Mouse (Mus musculus): ENCODE measurements around the gene Prdm10.

The Prdm10 gene

GRCm38 (mm10) chr9:31266013-31266659 is 14.2 kb upstream of the Prdm10 start:
- no peak for DNase-seq

- no peak for DNase-seq
Measured at GRCm38 (mm10) chr9:31271221-31272015, 8.9 kb upstream of the Prdm10 start.

GRCm38 (mm10) chr9:31272160-31272559 is 8.2 kb upstream of the Prdm10 start:
- DNase-seq, result no peak

- no peak for DNase-seq
Measured at GRCm38 (mm10) chr9:31278651-31279050, 1.7 kb upstream of the Prdm10 start.

GRCm38 (mm10) chr9:31279306-31279705 is 1.0 kb upstream of the Prdm10 start:
- no peak for DNase-seq

GRCm38 (mm10) chr9:31279885-31280365 is 413 bp upstream of the Prdm10 start:
- no peak for DNase-seq

- DNase-seq, result peak in 1 of 2 experiments; percentile 84
Measured at GRCm38 (mm10) chr9:31281011-31281662, 799 bp downstream of the Prdm10 start.

GRCm38 (mm10) chr9:31281663-31282015 is 1.3 kb downstream of the Prdm10 start:
- DNase-seq, result peak; percentile 61 to 63

- peak; percentile 40 to 48 for DNase-seq
Measured at GRCm38 (mm10) chr9:31282536-31282935, 2.2 kb downstream of the Prdm10 start.

- no peak for DNase-seq
Measured at GRCm38 (mm10) chr9:31283044-31283443, 2.7 kb downstream of the Prdm10 start.

GRCm38 (mm10) chr9:31283911-31284310 is 3.6 kb downstream of the Prdm10 start:
- no peak for DNase-seq

- no peak for DNase-seq
Measured at GRCm38 (mm10) chr9:31290201-31290862, 10.0 kb downstream of the Prdm10 start.

GRCm38 (mm10) chr9:31291978-31292377 is 11.6 kb downstream of the Prdm10 start:
- DNase-seq, result no peak

- no peak for DNase-seq
Measured at GRCm38 (mm10) chr9:31293208-31293607, 12.9 kb downstream of the Prdm10 start.

- no peak for DNase-seq
Measured at GRCm38 (mm10) chr9:31295311-31295710, 15.0 kb downstream of the Prdm10 start.

- DNase-seq, result no peak
Measured at GRCm38 (mm10) chr9:31296293-31296692, 16.0 kb downstream of the Prdm10 start.

GRCm38 (mm10) chr9:31298751-31299150 is 18.4 kb downstream of the Prdm10 start:
- peak in 1 of 2 experiments; percentile 52 for DNase-seq

GRCm38 (mm10) chr9:31300525-31300924 is 20.2 kb downstream of the Prdm10 start:
- no peak for DNase-seq

GRCm38 (mm10) chr9:31301107-31301506 is 20.8 kb downstream of the Prdm10 start:
- DNase-seq, result no peak

GRCm38 (mm10) chr9:31301526-31302311 is 21.4 kb downstream of the Prdm10 start:
- no peak for DNase-seq

GRCm38 (mm10) chr9:31304358-31304757 is 24.0 kb downstream of the Prdm10 start:
- no peak for DNase-seq

- DNase-seq, result no peak
Measured at GRCm38 (mm10) chr9:31305117-31305516, 24.8 kb downstream of the Prdm10 start.

Data from cerebellum, postnatal 14 days (tissue).